Mouse (Mus musculus): Measurements from ENCODE around the gene Ckm.

DNA sequence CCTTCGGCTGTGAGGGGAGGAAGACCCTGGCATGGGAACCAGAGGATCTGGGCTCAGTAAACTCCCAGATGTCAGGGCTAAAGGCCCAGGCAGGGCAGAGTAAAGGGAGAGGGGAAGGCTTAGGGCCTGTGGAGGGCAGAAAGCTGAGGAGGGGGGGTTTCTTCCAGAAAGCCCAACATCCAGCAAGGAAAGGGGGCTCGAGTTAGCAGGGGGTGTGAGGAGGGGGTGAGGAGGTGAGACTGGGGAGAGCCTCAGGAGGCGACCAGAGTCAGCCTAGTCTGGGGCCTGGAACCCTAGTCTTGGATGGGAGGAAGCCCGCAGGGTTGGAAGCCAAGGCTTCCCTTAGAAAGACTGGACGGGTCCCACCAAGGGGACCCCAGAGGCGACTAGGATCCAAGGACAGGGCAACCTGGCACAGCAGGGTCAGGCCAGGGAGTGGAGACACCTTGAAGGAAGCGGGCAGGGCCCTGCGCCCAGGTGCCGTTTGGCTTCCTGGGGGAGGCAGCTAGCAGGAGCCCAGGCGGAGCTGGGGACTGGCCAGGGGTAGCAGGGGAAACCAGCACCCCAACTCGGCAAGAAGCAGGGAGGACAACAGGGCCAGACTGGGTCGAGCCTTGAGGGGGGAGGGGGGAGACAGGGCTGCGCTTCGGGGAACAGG, 53.0 kb downstream of the Ckm start:
- TF ChIP-seq CTCF (IDR thresholded peaks at IDR 0.05; ENCODE audit: extremely low read depth, insufficient read depth, low read length) (no peak), POLR2A (IDR thresholded peaks at IDR 0.05; ENCODE audit: extremely low read depth, insufficient read depth, low read length) (no peak)

All from cortical plate, adult 2 months (tissue).